Mouse (Mus musculus) E14TG2a.4 (cell line): ENCODE measurements around the gene Nt5c3.

Source experiments
- CTCF ChIP-seq: conservative IDR thresholded peaks from 2 replicates; pipeline ENCODE4 v1.5.1; 2014; ENCODE audit warnings: low read length
- NANOG ChIP-seq: IDR thresholded peaks from 2 replicates; pipeline ENCODE4 v1.6.1; 2014; ENCODE audit warnings: borderline replicate concordance, low read length, mixed read lengths
- POU5F1 ChIP-seq: IDR thresholded peaks from 2 replicates; pipeline ENCODE4 v1.6.1; 2014; ENCODE audit warnings: low read length, borderline replicate concordance

DNA sequence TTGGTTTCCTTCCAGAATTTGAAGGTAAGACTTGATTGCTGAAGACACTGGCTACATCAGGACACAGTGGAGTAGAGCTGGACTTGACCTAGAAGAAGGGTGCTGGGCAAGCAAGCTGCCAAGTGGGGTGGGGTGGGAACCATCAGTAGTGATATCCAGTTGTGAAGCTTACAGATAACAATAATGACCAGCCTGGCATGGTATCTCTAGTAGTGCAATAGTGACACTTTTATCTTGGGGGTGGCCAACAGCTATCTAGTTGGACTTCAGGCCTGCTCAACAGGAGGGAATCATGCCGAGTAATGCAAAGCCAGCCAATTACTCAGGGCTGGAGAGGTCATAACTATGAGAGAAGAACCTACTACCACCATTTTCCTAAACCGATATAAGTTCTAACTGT lies 79.4 kb downstream of the Nt5c3 start:
- TF ChIP-seq CTCF (no peak), POU5F1 (no peak), NANOG (no peak)
